Mouse (Mus musculus) kidney, postnatal 0 days (tissue): ENCODE results near the gene St8sia2. TPM values are rescaled to one million over a fixed set of nuclear protein-coding genes. Genes with fewer than 3 reads are reported as not detected.

ENCODE experiments used
- ATAC-seq: fragments of 200-750 bp; cut with Nextera tagmentation; replicated peaks from 2 replicates; pipeline ENCODE4 v1.8.0; 2017; ENCODE audit warnings: low read depth, moderate number of reproducible peaks, moderate TSS enrichment, moderate library complexity; ENCODE audit not compliant: low FRiP score
- DNase-seq: peaks from one replicate; pipeline ENCODE4 v3.0.0-alpha.2; 2016; ENCODE audit warnings: low spot score
- H3K27ac ChIP-seq: fragments of 300-500 bp; sonication (generic); 2 replicates; pipeline ENCODE4 v1.5.1; 2014; ENCODE audit warnings: mild to moderate bottlenecking
- H3K27me3 ChIP-seq: fragments of 300-500 bp; sonication (generic); 2 replicates; pipeline ENCODE4 v1.6.1; 2014; ENCODE audit warnings: low read length, mixed read lengths; ENCODE audit not compliant: insufficient read depth
- H3K36me3 ChIP-seq: fragments of 300-500 bp; sonication (generic); 2 replicates; pipeline ENCODE4 v1.6.1; 2014; ENCODE audit warnings: low read length, mixed read lengths; ENCODE audit not compliant: insufficient read depth
- H3K4me1 ChIP-seq: fragments of 300-500 bp; sonication (generic); replicated peaks from 2 replicates; pipeline ENCODE4 v1.6.1; 2014; ENCODE audit warnings: antibody characterized with exemption, low read length, mixed read lengths; ENCODE audit not compliant: insufficient read depth
- H3K4me2 ChIP-seq: fragments of 300-500 bp; sonication (generic); 2 replicates; pipeline ENCODE4 v1.6.1; 2014; ENCODE audit warnings: mild to moderate bottlenecking, low read length, moderate library complexity, mixed read lengths
- H3K4me3 ChIP-seq: fragments of 300-500 bp; sonication (generic); replicated peaks from 2 replicates; pipeline ENCODE4 v1.5.1; 2014; ENCODE audit warnings: low read depth, low read length
- H3K9ac ChIP-seq: fragments of 300-500 bp; sonication (generic); 2 replicates; pipeline ENCODE4 v1.6.1; 2014; ENCODE audit warnings: low read depth, low read length
- H3K9me3 ChIP-seq: fragments of 300-500 bp; sonication (generic); replicated peaks from 2 replicates; pipeline ENCODE4 v1.6.1; 2016; ENCODE audit warnings: low read length, inconsistent platforms, mixed read lengths
- CTCF ChIP-seq: IDR thresholded peaks from 2 replicates; pipeline ENCODE4 v1.5.1; 2016; ENCODE audit warnings: antibody characterized with exemption, low read depth, mild to moderate bottlenecking, moderate library complexity
- WGBS: fragments of 180-500 bp; shearing (Covaris S2); extraction: QIAGEN DNeasy Blood & Tissue Kit; methylation state at CpG from one replicate; pipeline ENCODE4 v1.1.7; 2014; 5-methylcytosine and 5-hydroxymethylcytosine counted together
- polyA plus RNA-seq: library from polyadenylated mRNA; unstranded; fragments of >200 nt; fragmentation: Nextera tagmentation; extraction: Ambion mirVana; gene quantifications from 2 replicates; pipeline ENCODE4 v1.2.1, GENCODE M21; 2015

St8sia2 gene
- polyA plus RNA-seq, 1 experiment from 2014 or later: 5.1 TPM

DNA sequence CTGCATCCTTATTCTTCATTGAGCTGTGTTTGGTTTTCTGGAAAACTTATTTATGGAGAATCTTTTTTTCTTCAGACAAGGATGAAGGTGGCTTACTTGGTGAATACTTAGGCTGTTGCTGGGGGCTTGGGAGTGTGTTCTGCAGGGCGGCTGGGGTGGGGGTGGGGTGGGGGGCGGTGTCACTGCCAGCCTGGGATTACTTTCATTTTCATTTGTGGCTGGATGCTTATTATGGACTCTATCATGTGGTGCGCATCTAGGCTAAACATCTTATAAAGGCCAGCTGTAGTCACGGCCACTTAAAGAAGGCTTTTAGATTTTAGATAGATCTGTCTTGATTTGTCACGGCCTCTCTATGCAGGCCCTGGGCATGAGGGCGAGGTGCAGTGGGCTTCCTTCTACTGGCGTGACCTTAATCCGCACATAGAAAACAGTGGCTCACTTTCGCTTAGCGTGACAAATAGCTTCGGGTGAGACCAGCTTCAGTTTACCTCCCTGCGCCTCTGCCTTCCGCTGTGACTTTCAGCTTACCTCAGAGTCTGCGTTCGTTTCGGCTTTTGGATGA, 92.5 kb downstream of the St8sia2 start:
- WGBS: 74% methylated on average over 16 of the region's 16 CpGs
- H3K27ac ChIP-seq: no peak overlapping the region
- H3K4me1 ChIP-seq: no peaks in the 10 kb centered on the region
- no peak overlapping the region for H3K9ac ChIP-seq
- H3K9me3 ChIP-seq: no peaks in the 10 kb centered on the region
- no peak overlapping the region for H3K4me2 ChIP-seq
- no peaks in the 10 kb centered on the region for H3K36me3 ChIP-seq
- no peak overlapping the region for H3K4me3 ChIP-seq
- no peak for TF ChIP-seq CTCF
- no peaks in the 10 kb centered on the region for H3K27me3 ChIP-seq
- ATAC-seq: no peak
- DNase-seq: no peak

DNA sequence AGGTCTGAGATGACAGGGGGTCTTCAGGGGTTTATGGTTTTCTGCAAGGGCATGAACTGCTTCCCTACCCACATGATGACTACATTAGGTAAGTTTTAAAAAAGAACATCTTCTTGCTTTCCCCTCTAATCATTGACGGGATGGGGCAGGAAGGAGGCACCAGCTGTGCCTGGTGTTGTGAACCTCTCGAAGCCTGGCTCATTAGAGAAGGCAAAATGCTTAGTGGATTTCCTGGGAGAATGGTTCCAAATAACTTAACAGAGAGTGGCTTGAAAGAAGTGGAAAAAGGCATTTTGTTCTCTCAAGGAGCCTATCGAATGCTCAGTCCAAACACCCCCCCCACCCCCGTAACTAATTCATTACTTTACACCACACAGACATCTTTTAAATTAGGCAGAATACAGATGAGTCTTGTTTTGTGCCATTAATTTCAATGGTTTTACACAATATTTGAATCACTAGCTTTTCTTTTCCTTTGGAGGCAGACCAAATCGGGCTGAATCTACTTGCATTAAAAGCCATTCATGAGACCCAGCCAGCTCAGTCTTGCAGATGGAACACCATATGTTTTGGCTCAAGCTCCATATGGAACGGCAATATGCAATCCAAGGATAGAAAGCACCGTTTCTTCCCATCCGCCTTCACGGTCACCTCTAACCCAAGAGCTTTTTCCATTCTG, 95.7 kb downstream of the St8sia2 start:
- Histone ChIP-seq H3K4me3 (no peak overlapping the region), H3K27ac (no peak overlapping the region), H3K4me1 (no peaks in the 10 kb centered on the region), H3K9ac (no peak overlapping the region), H3K4me2 (no peak overlapping the region), H3K9me3 (no peaks in the 10 kb centered on the region), H3K36me3 (no peaks in the 10 kb centered on the region), H3K27me3 (no peaks in the 10 kb centered on the region)
- ATAC-seq: no peak
- 62% methylated on average over 9 of the region's 9 CpGs for WGBS
- TF ChIP-seq CTCF: no peak
- DNase-seq: peak; percentile 58

- no peak for TF ChIP-seq CTCF
- WGBS: 51% methylated on average over 4 of the region's 4 CpGs
- no peak overlapping the region for H3K9ac ChIP-seq
- H3K27ac ChIP-seq: no peak overlapping the region
- no peak overlapping the region for H3K4me2 ChIP-seq
- H3K27me3 ChIP-seq: no peaks in the 10 kb centered on the region
- no peak for ATAC-seq
- DNase-seq: no peak
- H3K36me3 ChIP-seq: no peaks in the 10 kb centered on the region
- H3K4me3 ChIP-seq: no peak overlapping the region
- H3K9me3 ChIP-seq: no peaks in the 10 kb centered on the region
- H3K4me1 ChIP-seq: no peaks in the 10 kb centered on the region
Observed at GRCm38 (mm10) chr7:73911899-73912298, 101.6 kb downstream of the St8sia2 start.

GRCm38 (mm10) chr7:73910843-73911242, 102.6 kb downstream of the St8sia2 start:
- Histone ChIP-seq H3K4me2 (no peak overlapping the region), H3K9ac (no peak overlapping the region), H3K27ac (no peak overlapping the region), H3K4me3 (no peak overlapping the region), H3K36me3 (no peaks in the 10 kb centered on the region), H3K27me3 (no peaks in the 10 kb centered on the region), H3K4me1 (no peaks in the 10 kb centered on the region), H3K9me3 (no peaks in the 10 kb centered on the region)
- ATAC-seq: no peak
- no peak for TF ChIP-seq CTCF
- 95% methylated on average over 4 of the region's 4 CpGs for WGBS
- no peak for DNase-seq

GRCm38 (mm10) chr7:73909432-73910205, 103.9 kb downstream of the St8sia2 start:
- DNase-seq: no peak
- TF ChIP-seq CTCF: no peak
- 78% methylated on average over 5 of the region's 5 CpGs for WGBS
- ATAC-seq: no peak
- Histone ChIP-seq H3K4me1 (no peaks in the 10 kb centered on the region), H3K4me3 (no peak overlapping the region), H3K4me2 (no peak overlapping the region), H3K27ac (no peak overlapping the region), H3K9me3 (no peaks in the 10 kb centered on the region), H3K27me3 (no peaks in the 10 kb centered on the region), H3K36me3 (no peaks in the 10 kb centered on the region), H3K9ac (no peak overlapping the region)

GRCm38 (mm10) chr7:73894506-73894905, 119.0 kb downstream of the St8sia2 start:
- H3K9me3 ChIP-seq: no peaks in the 10 kb centered on the region
- H3K4me2 ChIP-seq: no peak overlapping the region
- no peaks in the 10 kb centered on the region for H3K27me3 ChIP-seq
- no peak for DNase-seq
- no peaks in the 10 kb centered on the region for H3K36me3 ChIP-seq
- WGBS: 46% methylated on average over 6 of the region's 6 CpGs
- no peak overlapping the region for H3K9ac ChIP-seq
- no peak overlapping the region for H3K27ac ChIP-seq
- H3K4me3 ChIP-seq: no peak overlapping the region
- no peak for ATAC-seq
- no peak for TF ChIP-seq CTCF
- no peaks in the 10 kb centered on the region for H3K4me1 ChIP-seq
